Mouse (Mus musculus) embryo, embryonic 9.5 days (tissue): ENCODE measurements around the gene Cdkn1b.

ENCODE experiments used
- DNase-seq: peaks from one replicate; pipeline ENCODE4 v3.0.0-alpha.2; 2017; ENCODE audit errors: extremely low spot score

Cdkn1b gene

GRCm38 (mm10) chr6:134920190-134921013 lies at the start of gene Cdkn1b:
TSS of gene Cdkn1b (plus strand) at chr6:134920401.
- peak; percentile 92 for DNase-seq

GRCm38 (mm10) chr6:134870887-134871286 lies 49.3 kb upstream of the Cdkn1b start:
- no peak for DNase-seq

- DNase-seq, result no peak
These were observed 48.0 kb upstream of the Cdkn1b start for GRCm38 (mm10) chr6:134872236-134872635.

GRCm38 (mm10) chr6:134873018-134873417 lies 47.2 kb upstream of the Cdkn1b start:
- no peak for DNase-seq

- DNase-seq, result no peak
These were observed 43.4 kb upstream of the Cdkn1b start for GRCm38 (mm10) chr6:134876795-134877194.

DNA sequence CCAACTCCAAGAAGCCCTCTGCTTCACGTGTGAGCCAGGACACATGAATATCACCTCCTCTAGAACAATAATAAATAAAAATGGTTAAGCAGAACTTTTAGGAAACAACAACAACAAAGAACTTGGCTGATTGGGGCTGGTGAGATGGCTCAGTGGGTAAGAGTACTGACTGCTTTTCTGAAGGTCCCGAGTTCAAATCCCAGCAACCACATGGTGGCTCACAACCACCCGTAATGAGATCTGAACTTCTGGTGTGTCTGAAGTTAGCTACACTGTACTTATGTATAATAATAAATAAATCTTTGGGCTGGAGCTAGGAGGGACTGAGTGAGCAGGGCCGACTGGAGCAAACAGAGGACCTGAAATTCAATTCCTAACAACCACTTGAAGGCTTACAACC lies 42.9 kb upstream of the Cdkn1b start:
- DNase-seq, result no peak

GRCm38 (mm10) chr6:134877892-134878291 lies 42.3 kb upstream of the Cdkn1b start:
- DNase-seq, result no peak

GRCm38 (mm10) chr6:134879556-134879955 lies 40.6 kb upstream of the Cdkn1b start:
- DNase-seq, result no peak

GRCm38 (mm10) chr6:134880046-134880445 lies 40.2 kb upstream of the Cdkn1b start:
- DNase-seq, result no peak

DNA sequence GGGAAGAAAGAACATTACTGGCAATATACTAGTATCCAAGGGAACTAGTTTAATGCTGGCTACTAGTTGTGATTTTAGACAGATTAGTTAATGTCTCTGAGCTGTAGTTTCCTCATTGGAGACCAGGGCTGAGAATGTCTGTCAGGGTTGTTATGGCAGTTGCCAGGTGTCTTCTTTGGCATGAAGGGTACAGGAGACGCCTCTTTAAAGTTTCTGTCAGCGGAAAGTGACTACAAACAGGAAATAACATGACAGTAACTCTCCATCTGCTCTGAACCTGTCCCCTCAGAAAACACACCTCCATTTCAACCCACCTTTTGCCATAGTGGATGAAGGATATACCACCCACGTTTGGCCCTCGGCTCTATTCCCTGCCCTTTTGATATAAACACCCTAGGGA lies 36.5 kb upstream of the Cdkn1b start:
- no peak for DNase-seq

- DNase-seq, result no peak
These were observed 34.7 kb upstream of the Cdkn1b start for GRCm38 (mm10) chr6:134885515-134885914.

DNA sequence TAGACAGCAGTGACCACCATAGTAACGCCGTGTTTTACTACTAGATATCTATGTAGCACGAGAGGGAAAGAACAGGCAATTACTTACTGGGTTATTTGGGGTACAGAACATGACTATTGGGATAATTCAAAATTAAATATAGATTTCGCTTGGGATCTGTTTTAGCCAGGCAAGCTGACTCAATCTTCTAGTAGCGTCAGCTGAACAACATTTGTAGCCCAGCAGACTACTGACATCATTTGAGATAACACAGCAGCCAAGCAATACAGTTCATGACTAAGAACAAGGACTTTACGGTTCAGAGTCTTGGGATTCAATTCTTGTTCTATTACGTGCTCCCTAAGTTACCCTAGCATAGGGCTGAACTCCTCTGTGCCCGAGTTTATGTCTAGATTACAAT lies 33.7 kb upstream of the Cdkn1b start:
- no peak for DNase-seq

- DNase-seq, result peak; percentile 14
These were observed 33.2 kb upstream of the Cdkn1b start for GRCm38 (mm10) chr6:134887008-134887407.

GRCm38 (mm10) chr6:134887711-134888449 lies 32.3 kb upstream of the Cdkn1b start:
- peak; percentile 87 for DNase-seq

DNA sequence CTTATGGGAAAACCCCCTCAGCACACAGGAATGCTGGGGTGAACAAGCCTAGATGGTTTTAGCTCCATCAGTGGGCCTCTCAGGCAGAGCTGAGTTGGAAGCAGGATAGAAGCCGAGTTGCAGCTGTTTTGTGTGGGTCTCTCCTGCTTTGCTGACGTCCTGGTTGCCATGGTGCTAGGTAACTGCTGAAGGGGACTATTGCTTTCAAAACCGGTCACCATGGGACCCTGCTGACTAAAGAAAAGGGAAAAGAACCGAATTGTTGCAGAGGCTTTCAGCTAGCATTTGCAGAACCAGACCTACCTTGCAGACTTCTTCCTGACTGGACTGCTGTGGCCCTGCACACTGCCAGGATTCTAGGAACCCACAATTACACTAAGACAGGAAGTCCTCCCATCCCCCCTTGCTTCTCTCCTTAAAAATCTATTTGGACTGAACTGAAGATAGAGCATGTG lies 31.6 kb upstream of the Cdkn1b start:
- peak; percentile 48 for DNase-seq

- no peak for DNase-seq
These were observed 30.4 kb upstream of the Cdkn1b start for GRCm38 (mm10) chr6:134889763-134890162.

DNA sequence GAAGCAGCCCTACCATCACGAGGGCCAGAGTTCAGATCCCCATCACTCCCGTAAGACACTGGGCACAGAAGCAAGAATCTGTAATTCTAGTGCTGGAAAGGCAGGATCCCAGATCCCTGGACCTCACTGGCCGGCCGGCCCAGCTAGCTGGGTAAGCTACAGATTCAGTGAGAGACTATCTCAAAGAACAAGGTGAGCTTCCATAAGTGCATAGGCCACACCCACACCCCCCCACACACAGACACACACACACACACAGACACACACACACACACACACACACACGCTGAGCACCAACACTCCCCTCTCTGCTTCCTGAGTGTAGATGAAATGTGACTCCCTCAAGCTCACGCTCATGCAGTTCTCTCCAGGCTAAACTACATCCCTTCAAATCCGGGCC lies 29.8 kb upstream of the Cdkn1b start:
- no peak for DNase-seq

- DNase-seq, result no peak
These were observed 23.4 kb upstream of the Cdkn1b start for GRCm38 (mm10) chr6:134896570-134897436.

GRCm38 (mm10) chr6:134897443-134898094 lies 22.6 kb upstream of the Cdkn1b start:
- DNase-seq, result peak; percentile 99

DNA sequence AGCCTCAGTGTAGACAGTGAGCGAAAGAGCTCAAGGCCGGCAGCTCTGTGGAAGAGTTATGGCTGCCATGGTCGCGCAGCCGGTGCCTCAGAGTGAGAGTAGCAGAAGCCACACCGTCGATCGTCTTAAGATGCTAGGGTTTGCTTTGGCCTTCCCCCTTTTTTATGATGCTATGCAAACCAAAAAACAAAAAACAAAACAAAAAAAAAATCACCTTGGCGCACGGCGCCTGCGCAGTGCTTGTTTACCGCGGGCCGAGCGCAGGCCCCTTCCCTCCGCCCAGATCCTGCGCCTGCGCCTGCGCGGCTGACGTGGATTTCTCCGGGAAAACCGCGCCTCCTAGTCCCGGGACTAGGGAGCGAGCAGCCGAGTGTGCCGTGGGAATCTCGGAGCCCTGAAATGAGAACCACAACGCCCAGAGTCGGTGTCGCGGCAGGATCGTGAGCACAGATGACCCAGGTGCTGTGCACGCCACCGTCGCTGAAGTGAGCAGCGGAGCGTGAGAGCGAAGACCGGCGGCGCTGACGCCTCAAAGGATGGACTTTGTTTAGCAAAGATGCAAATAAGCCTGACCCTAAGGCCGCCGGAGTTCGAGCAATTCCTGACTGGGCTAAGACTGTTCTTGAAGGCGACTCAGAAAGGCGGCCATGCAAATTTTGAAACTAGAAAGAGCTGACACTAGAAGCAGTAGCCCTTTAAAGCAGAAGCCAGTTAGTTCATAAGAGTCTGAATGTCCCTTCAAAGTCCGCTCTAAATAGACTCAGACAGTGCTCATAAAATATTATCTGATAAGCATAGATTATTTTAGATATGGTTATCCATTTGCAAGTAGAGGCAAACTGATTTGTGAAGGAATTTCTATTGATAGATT lies 21.9 kb upstream of the Cdkn1b start, which contains the start of gene Gpr19:
Gene Gpr19, minus strand, starts transcription at position 484 of the 871 bp plus-strand sequence.
- peak; percentile 92 for DNase-seq
